Comparison of ENCODE assay signal across 11 mouse cellular contexts in genomic region chr16:34929686-34930085, GRCm38 (mm10).
DNase-seq lines count a peak whose midpoint lies in the region; ATAC-seq and TF ChIP-seq lines count a peak whose summit lies in the region.
"Had no signal": no experiment of that assay in that cellular context is flagged by ENCODE, and none has a peak within 500 bp of the region (broad histone marks: within the 10 kb centered on the region; RNA-seq: fewer than 3 reads in every experiment).

No protein-coding gene starts in this region.

- ATAC-seq in heart, embryonic 12.5 days (ENCODE audit: insufficient number of reproducible peaks, low FRiP score) = no peak
- no peak for ATAC-seq in lung, embryonic 14.5 days (ENCODE audit: insufficient read depth)
- ATAC-seq in limb, embryonic 12.5 days (ENCODE audit: insufficient number of reproducible peaks, insufficient read depth, low FRiP score, low TSS enrichment, low read depth) = no peak
- no peak for ATAC-seq in stomach, postnatal 0 days (ENCODE audit: low FRiP score, low TSS enrichment)
- no peak for ATAC-seq in midbrain, embryonic 15.5 days (replicated peaks)

- H3K9me3 ChIP-seq in heart, embryonic 12.5 days (replicated peaks) = no peaks in the 10 kb centered on the region
- H3K9me3 ChIP-seq in lung, embryonic 14.5 days (ENCODE audit: low read depth, low read length) = no peaks in the 10 kb centered on the region
- no peaks in the 10 kb centered on the region for H3K9me3 ChIP-seq in limb, embryonic 12.5 days
- H3K9me3 ChIP-seq in stomach, postnatal 0 days (ENCODE audit: control insufficient read depth, low read length) = no peaks in the 10 kb centered on the region
- H3K9me3 ChIP-seq in midbrain, embryonic 15.5 days = no peaks in the 10 kb centered on the region

- H3K27ac ChIP-seq in heart, adult 2 months = peak overlapping the region; percentile 69
- no peak overlapping the region for H3K27ac ChIP-seq in heart, embryonic 12.5 days (ENCODE audit: poor library complexity, severe bottlenecking)
- peak overlapping the region; percentile 80; the same call in 1 of the 2 replicates for H3K27ac ChIP-seq in lung, embryonic 14.5 days (ENCODE audit: low read depth)
- H3K27ac ChIP-seq in limb, embryonic 12.5 days = peak overlapping the region; percentile 66
- H3K27ac ChIP-seq in stomach, postnatal 0 days (replicated peaks) = 0 out of 2 replicates have a peak overlapping the region, but pooled peaks have one; percentile 25
- no peak overlapping the region for H3K27ac ChIP-seq in midbrain, embryonic 15.5 days
- H3K27ac ChIP-seq: left cerebral cortex, adult 2 months had no signal

- no peak overlapping the region for H3K4me3 ChIP-seq in heart, adult 2 months
- no peak overlapping the region for H3K4me3 ChIP-seq in heart, embryonic 12.5 days
- H3K4me3 ChIP-seq in lung, embryonic 14.5 days (ENCODE audit: low read depth, low read length) = no peak overlapping the region
- no peak overlapping the region for H3K4me3 ChIP-seq in limb, embryonic 12.5 days (replicated peaks)
- H3K4me3 ChIP-seq in stomach, postnatal 0 days (ENCODE audit: low read depth, low read length) = no peak overlapping the region
- H3K4me3 ChIP-seq in midbrain, embryonic 15.5 days = no peak overlapping the region
- H3K4me3 ChIP-seq: left cerebral cortex, adult 2 months had no signal

- no peak for TF ChIP-seq POLR2A in heart, adult 2 months (IDR thresholded peaks at IDR 0.05; ENCODE audit: insufficient read depth, low read depth, low read length)

- DNase-seq in heart, adult 2 months = no peak
- no peak for DNase-seq in lung, embryonic 14.5 days
- no peak for DNase-seq in lung, postnatal 25 days (ENCODE audit: low spot score)
- DNase-seq in stomach, postnatal 0 days (ENCODE audit: low spot score) = no peak
- DNase-seq in thymus, postnatal 4 days = no peak
- DNase-seq: adrenal gland, adult 8-10 months had no signal

- intact Hi-C loops in heart, adult 2 months (cut with DNase I) = no loop called here

- WGBS in heart, adult 2 months = 36% methylated on average over 8 of the region's 8 CpGs
- WGBS in heart, embryonic 12.5 days = 66% methylated on average over 8 of the region's 8 CpGs
- WGBS in lung, embryonic 14.5 days = 58% methylated on average over 8 of the region's 8 CpGs
- WGBS in limb, embryonic 12.5 days = 50% methylated on average over 8 of the region's 8 CpGs
- 71% methylated on average over 8 of the region's 8 CpGs for WGBS in stomach, postnatal 0 days
- 88% methylated on average over 8 of the region's 8 CpGs for WGBS in midbrain, embryonic 15.5 days

- H3K36me3 ChIP-seq in heart, adult 2 months (ENCODE audit: control insufficient read depth, insufficient read depth, low read length) = peaks cover 3% of the 10 kb centered on the region; the same call in 1 of the 2 replicates
- H3K36me3 ChIP-seq in heart, embryonic 12.5 days = no peaks in the 10 kb centered on the region
- peaks cover 52% of the 10 kb centered on the region for H3K36me3 ChIP-seq in lung, embryonic 14.5 days (ENCODE audit: insufficient read depth)
- no peaks in the 10 kb centered on the region for H3K36me3 ChIP-seq in limb, embryonic 12.5 days
- no peaks in the 10 kb centered on the region for H3K36me3 ChIP-seq in stomach, postnatal 0 days (ENCODE audit: control insufficient read depth, insufficient read depth, low read length)
- H3K36me3 ChIP-seq in midbrain, embryonic 15.5 days (replicated peaks) = no peaks in the 10 kb centered on the region

- H3K79me2 ChIP-seq in heart, adult 2 months (replicated peaks; ENCODE audit: control insufficient read depth, insufficient read depth, low read length) = no peaks in the 10 kb centered on the region

- no peaks in the 10 kb centered on the region for H3K27me3 ChIP-seq in heart, adult 2 months (ENCODE audit: control insufficient read depth, insufficient read depth, low read length)
- H3K27me3 ChIP-seq in heart, embryonic 12.5 days (replicated peaks) = peaks cover 63% of the 10 kb centered on the region
- H3K27me3 ChIP-seq in lung, embryonic 14.5 days (ENCODE audit: insufficient read depth, low read length) = no peaks in the 10 kb centered on the region
- H3K27me3 ChIP-seq in limb, embryonic 12.5 days = 0 out of 2 replicates have a peak, but pooled peaks cover 4% of the 10 kb centered on the region
- no peaks in the 10 kb centered on the region for H3K27me3 ChIP-seq in stomach, postnatal 0 days (ENCODE audit: control insufficient read depth, insufficient read depth, low read length)
- no peaks in the 10 kb centered on the region for H3K27me3 ChIP-seq in midbrain, embryonic 15.5 days (replicated peaks)

- H3K4me1 ChIP-seq in heart, adult 2 months (ENCODE audit: control insufficient read depth, insufficient read depth, low read length) = peaks cover 33% of the 10 kb centered on the region
- H3K4me1 ChIP-seq in heart, embryonic 12.5 days (replicated peaks) = peaks cover 69% of the 10 kb centered on the region
- peaks cover 39% of the 10 kb centered on the region for H3K4me1 ChIP-seq in lung, embryonic 14.5 days (ENCODE audit: insufficient read depth)
- peaks cover 53% of the 10 kb centered on the region for H3K4me1 ChIP-seq in limb, embryonic 12.5 days (replicated peaks)
- H3K4me1 ChIP-seq in stomach, postnatal 0 days (replicated peaks; ENCODE audit: control insufficient read depth, insufficient read depth) = peaks cover 5% of the 10 kb centered on the region
- peaks cover 11% of the 10 kb centered on the region for H3K4me1 ChIP-seq in midbrain, embryonic 15.5 days

- H3K9ac ChIP-seq in heart, adult 2 months (ENCODE audit: low read depth, low read length) = no peak overlapping the region
- H3K9ac ChIP-seq in heart, embryonic 12.5 days = no peak overlapping the region
- no peak overlapping the region for H3K9ac ChIP-seq in lung, embryonic 14.5 days
- H3K9ac ChIP-seq in limb, embryonic 12.5 days (replicated peaks) = no peak overlapping the region
- H3K9ac ChIP-seq in stomach, postnatal 0 days (ENCODE audit: low read length) = no peak overlapping the region
- no peak overlapping the region for H3K9ac ChIP-seq in midbrain, embryonic 15.5 days

- no peak for TF ChIP-seq EP300 in heart, adult 2 months (IDR thresholded peaks at IDR 0.05; ENCODE audit: insufficient read depth, low read depth, low read length)
- no peak for TF ChIP-seq EP300 in stomach, postnatal 0 days (optimal IDR thresholded peaks at IDR 0.05)

- no peak overlapping the region for H3K4me2 ChIP-seq in heart, embryonic 12.5 days
- H3K4me2 ChIP-seq in lung, embryonic 14.5 days = no peak overlapping the region
- H3K4me2 ChIP-seq in limb, embryonic 12.5 days = no peak overlapping the region
- H3K4me2 ChIP-seq in stomach, postnatal 0 days (replicated peaks; ENCODE audit: low read depth) = no peak overlapping the region
- H3K4me2 ChIP-seq in midbrain, embryonic 15.5 days = no peak overlapping the region
- H3K4me2 ChIP-seq: liver, embryonic 11.5 days had no signal

- no peak for TF ChIP-seq CTCF in heart, adult 2 months (IDR thresholded peaks at IDR 0.05)
- no peak for TF ChIP-seq CTCF in lung, embryonic 14.5 days (IDR thresholded peaks at IDR 0.05; ENCODE audit: low read depth)
- TF ChIP-seq CTCF in stomach, postnatal 0 days (IDR thresholded peaks at IDR 0.05; ENCODE audit: low read depth) = no peak

Comparison
In these comparisons a context has a peak if more than half of its experiments do, and no peak if none do; other contexts are left out.
1. H3K27ac ChIP-seq: peak in heart, adult 2 months (single experiment), lung, embryonic 14.5 days (single experiment), limb, embryonic 12.5 days (single experiment) and stomach, postnatal 0 days (single experiment); none in heart, embryonic 12.5 days (single experiment) and midbrain, embryonic 15.5 days (single experiment).